Mouse (Mus musculus): ENCODE data around the gene Malsu1. TPM values are rescaled to one million over a fixed set of nuclear protein-coding genes. Genes with fewer than 3 reads are reported as not detected.

Malsu1 gene
- polyA plus RNA-seq, 1 experiment from 2014 or later = 59.3 TPM

DNA sequence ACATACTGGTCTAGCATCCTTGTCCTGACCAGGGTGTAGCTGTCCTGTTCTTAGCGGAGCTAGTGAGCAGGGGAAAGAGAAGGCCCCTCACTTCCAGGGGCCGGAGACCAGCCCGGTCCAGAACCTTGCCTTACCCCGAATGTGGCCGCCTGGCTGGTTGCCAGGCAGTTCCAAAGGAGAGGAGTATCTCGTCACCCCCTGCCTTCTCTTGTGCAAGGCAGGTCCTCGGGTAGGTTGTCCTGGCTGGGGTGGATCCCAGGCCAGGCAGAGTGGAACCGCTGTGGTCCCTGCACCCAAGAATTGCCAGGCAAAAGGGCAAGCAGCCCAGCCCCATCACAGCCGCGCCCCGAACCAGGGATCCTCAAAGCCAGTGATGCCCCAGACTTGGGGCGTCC lies 36.3 kb upstream of the Malsu1 start:
- no peaks in the 10 kb centered on the region; the same call in 1 of the 2 replicates for H3K27me3 ChIP-seq (ENCODE audit: control insufficient read depth, insufficient read depth, low read length)
- H3K9ac ChIP-seq (ENCODE audit: low read length) = no peak overlapping the region
- 68% methylated on average over 12 of the region's 12 CpGs for WGBS
- no peak overlapping the region for H3K4me3 ChIP-seq (ENCODE audit: low read depth, low read length)
- no peaks in the 10 kb centered on the region for H3K9me3 ChIP-seq (ENCODE audit: control insufficient read depth, low read length)
- DNase-seq (ENCODE audit: low spot score, missing footprints) (no peak), ATAC-seq (ENCODE audit: low FRiP score) (no peak)
- H3K27ac ChIP-seq (ENCODE audit: low read depth, low read length) = no peak overlapping the region
- H3K4me2 ChIP-seq = no peak overlapping the region
- H3K4me1 ChIP-seq (ENCODE audit: control insufficient read depth, insufficient read depth, low read length) = no peaks in the 10 kb centered on the region
- no peaks in the 10 kb centered on the region for H3K36me3 ChIP-seq (ENCODE audit: control insufficient read depth, insufficient read depth, low read length)

DNA sequence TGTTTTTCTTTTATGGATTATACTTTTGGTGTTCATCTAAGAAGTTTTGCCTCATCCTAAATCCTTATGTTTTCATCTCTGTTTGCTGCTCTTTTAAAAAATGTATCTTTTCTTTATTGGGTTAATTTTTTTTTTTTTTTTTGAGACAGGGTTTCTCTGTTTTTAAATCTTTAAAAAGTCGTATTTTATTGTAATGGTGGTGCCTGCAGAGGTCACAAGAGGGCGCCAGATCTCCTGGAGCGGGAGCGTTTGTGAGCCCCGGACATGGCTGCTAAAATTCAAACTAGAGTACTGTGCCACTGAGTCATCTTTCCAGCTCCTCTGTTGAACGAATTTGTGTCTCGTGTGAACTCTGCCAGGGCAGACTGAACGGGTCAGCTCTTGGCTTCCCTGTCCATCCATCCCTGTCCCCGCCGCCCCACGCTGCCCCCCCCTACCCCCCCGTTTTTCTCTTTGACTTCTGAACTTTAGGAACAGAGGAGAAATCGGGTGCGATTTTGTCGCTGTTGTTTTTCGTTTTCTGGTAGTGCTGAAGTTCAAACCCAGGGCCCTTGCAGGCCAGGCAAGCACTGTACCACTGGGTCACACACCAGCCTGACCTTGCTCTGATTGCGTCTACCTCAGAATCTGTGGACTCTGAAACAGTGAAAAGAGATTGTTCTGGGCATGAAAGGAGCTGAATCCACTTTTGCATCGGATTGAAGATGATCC lies 34.0 kb upstream of the Malsu1 start:
- ATAC-seq (ENCODE audit: low FRiP score) = 0 out of 2 replicates have a peak, but pooled peaks have one; percentile 46
- Histone ChIP-seq H3K27me3 (ENCODE audit: control insufficient read depth, insufficient read depth, low read length) (no peaks in the 10 kb centered on the region; the same call in 1 of the 2 replicates), H3K4me1 (ENCODE audit: control insufficient read depth, insufficient read depth, low read length) (no peaks in the 10 kb centered on the region), H3K4me2 (peak overlapping the region; percentile 42), H3K27ac (ENCODE audit: low read depth, low read length) (no peak overlapping the region), H3K4me3 (ENCODE audit: low read depth, low read length) (peak overlapping the region; percentile 22; the same call in 1 of the 2 replicates), H3K36me3 (ENCODE audit: control insufficient read depth, insufficient read depth, low read length) (no peaks in the 10 kb centered on the region), H3K9ac (ENCODE audit: low read length) (peak overlapping the region; percentile 57), H3K9me3 (ENCODE audit: control insufficient read depth, low read length) (no peaks in the 10 kb centered on the region)
- peak; percentile 92 for DNase-seq (ENCODE audit: low spot score, missing footprints)
- WGBS = 14% methylated on average over 18 of the region's 18 CpGs

DNA sequence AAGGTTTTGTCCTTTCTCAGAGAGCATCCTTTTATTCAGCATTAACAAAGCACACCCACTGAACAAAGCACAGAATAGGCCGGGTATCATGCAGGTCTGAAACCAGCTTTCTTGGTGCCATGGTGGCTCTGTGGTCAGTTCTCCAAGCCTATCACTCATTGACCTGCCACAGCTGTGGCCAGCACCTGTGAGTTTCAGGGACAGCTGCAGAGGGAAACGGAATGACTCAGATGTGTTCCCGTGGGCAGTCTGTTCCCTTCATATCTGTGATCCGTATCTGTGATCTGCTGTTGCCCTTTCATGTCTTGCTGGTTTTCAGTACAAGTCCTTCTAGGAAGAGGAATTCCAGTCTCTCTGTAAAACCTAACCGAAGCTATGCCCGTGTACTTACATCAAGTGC lies 27.1 kb upstream of the Malsu1 start:
- ATAC-seq (ENCODE audit: low FRiP score) = no peak
- Histone ChIP-seq H3K4me2 (no peak overlapping the region), H3K9ac (ENCODE audit: low read length) (no peak overlapping the region), H3K9me3 (ENCODE audit: control insufficient read depth, low read length) (no peaks in the 10 kb centered on the region), H3K27me3 (ENCODE audit: control insufficient read depth, insufficient read depth, low read length) (no peaks in the 10 kb centered on the region), H3K4me3 (ENCODE audit: low read depth, low read length) (no peak overlapping the region), H3K27ac (ENCODE audit: low read depth, low read length) (no peak overlapping the region), H3K4me1 (ENCODE audit: control insufficient read depth, insufficient read depth, low read length) (peaks cover 2% of the 10 kb centered on the region; the same call in 1 of the 2 replicates), H3K36me3 (ENCODE audit: control insufficient read depth, insufficient read depth, low read length) (no peaks in the 10 kb centered on the region)
- WGBS = 65% methylated on average over 6 of the region's 6 CpGs
- DNase-seq (ENCODE audit: low spot score, missing footprints) = peak; percentile 75

DNA sequence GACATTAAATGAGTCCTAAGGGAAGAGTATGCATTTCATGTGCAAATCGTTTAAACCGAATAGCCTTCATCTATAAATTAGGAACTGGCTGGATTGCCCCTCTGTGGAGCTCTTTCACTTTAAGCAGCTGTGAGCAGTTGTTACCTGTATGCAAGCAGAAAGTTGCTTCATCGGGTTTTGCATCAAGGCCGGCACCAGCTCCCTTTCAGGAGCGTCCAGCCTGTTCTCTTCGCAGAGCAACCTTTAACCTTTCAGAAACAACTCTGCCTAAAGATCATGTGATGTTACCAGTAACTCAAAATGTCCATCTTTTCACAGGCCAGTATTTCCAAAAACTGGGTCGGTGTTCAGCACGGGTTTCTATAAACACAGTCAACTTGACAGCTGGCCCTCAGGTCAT lies 26.6 kb upstream of the Malsu1 start:
- H3K4me1 ChIP-seq (ENCODE audit: control insufficient read depth, insufficient read depth, low read length) = peaks cover 2% of the 10 kb centered on the region; the same call in 1 of the 2 replicates
- H3K9me3 ChIP-seq (ENCODE audit: control insufficient read depth, low read length) = no peaks in the 10 kb centered on the region
- no peak overlapping the region for H3K27ac ChIP-seq (ENCODE audit: low read depth, low read length)
- H3K9ac ChIP-seq (ENCODE audit: low read length) = no peak overlapping the region
- DNase-seq (ENCODE audit: low spot score, missing footprints) (no peak), ATAC-seq (ENCODE audit: low FRiP score) (no peak)
- no peaks in the 10 kb centered on the region for H3K27me3 ChIP-seq (ENCODE audit: control insufficient read depth, insufficient read depth, low read length)
- H3K4me2 ChIP-seq = no peak overlapping the region
- WGBS = 81% methylated on average over 8 of the region's 8 CpGs
- no peak overlapping the region for H3K4me3 ChIP-seq (ENCODE audit: low read depth, low read length)
- no peaks in the 10 kb centered on the region for H3K36me3 ChIP-seq (ENCODE audit: control insufficient read depth, insufficient read depth, low read length)

DNA sequence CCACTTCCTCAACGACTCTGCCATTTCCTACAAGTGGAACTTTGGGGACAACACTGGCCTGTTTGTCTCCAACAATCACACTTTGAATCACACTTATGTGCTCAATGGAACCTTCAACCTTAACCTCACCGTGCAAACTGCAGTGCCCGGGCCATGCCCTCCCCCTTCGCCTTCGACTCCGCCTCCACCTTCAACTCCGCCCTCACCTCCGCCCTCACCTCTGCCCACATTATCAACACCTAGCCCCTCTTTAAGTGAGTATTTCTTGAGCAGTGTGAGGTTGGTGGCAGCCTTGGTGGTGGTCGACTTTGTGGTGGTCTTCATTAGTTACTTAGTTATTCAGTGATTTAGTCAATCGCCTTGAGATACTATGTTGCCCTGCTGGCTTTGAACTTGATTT lies 25.7 kb upstream of the Malsu1 start:
- Histone ChIP-seq H3K4me3 (ENCODE audit: low read depth, low read length) (no peak overlapping the region), H3K36me3 (ENCODE audit: control insufficient read depth, insufficient read depth, low read length) (no peaks in the 10 kb centered on the region), H3K27ac (ENCODE audit: low read depth, low read length) (no peak overlapping the region), H3K9me3 (ENCODE audit: control insufficient read depth, low read length) (no peaks in the 10 kb centered on the region), H3K4me2 (no peak overlapping the region), H3K4me1 (ENCODE audit: control insufficient read depth, insufficient read depth, low read length) (peaks cover 2% of the 10 kb centered on the region; the same call in 1 of the 2 replicates), H3K9ac (ENCODE audit: low read length) (no peak overlapping the region), H3K27me3 (ENCODE audit: control insufficient read depth, insufficient read depth, low read length) (no peaks in the 10 kb centered on the region)
- no peak for ATAC-seq (ENCODE audit: low FRiP score)
- DNase-seq (ENCODE audit: low spot score, missing footprints) = peak; percentile 14
- WGBS = 82% methylated on average over 10 of the region's 10 CpGs

DNA sequence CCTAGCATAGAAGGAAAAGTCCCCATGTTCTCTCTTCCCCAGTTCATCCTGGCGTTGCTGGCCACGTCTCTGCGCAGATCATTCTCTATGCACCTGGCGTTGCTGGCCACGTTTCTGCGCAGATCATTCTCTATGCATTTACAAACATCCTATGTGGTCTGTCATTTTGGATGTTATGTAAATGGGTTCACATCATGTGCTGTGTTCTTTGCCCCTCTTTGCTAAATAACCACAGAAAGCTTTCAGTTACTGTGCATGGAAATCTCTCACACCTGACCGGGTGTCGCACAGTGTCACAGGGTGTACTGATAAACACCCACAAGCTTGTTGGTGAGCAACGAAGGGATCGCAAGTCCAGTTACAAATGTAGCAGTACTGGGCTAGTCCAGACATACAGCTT lies 25.2 kb upstream of the Malsu1 start:
- Histone ChIP-seq H3K4me2 (no peak overlapping the region), H3K27ac (ENCODE audit: low read depth, low read length) (no peak overlapping the region), H3K4me3 (ENCODE audit: low read depth, low read length) (no peak overlapping the region), H3K9me3 (ENCODE audit: control insufficient read depth, low read length) (no peaks in the 10 kb centered on the region), H3K36me3 (ENCODE audit: control insufficient read depth, insufficient read depth, low read length) (no peaks in the 10 kb centered on the region), H3K27me3 (ENCODE audit: control insufficient read depth, insufficient read depth, low read length) (no peaks in the 10 kb centered on the region), H3K4me1 (ENCODE audit: control insufficient read depth, insufficient read depth, low read length) (peaks cover 2% of the 10 kb centered on the region; the same call in 1 of the 2 replicates), H3K9ac (ENCODE audit: low read length) (no peak overlapping the region)
- WGBS = 93% methylated on average over 10 of the region's 10 CpGs
- DNase-seq (ENCODE audit: low spot score, missing footprints) = no peak
- ATAC-seq (ENCODE audit: low FRiP score) = no peak

DNA sequence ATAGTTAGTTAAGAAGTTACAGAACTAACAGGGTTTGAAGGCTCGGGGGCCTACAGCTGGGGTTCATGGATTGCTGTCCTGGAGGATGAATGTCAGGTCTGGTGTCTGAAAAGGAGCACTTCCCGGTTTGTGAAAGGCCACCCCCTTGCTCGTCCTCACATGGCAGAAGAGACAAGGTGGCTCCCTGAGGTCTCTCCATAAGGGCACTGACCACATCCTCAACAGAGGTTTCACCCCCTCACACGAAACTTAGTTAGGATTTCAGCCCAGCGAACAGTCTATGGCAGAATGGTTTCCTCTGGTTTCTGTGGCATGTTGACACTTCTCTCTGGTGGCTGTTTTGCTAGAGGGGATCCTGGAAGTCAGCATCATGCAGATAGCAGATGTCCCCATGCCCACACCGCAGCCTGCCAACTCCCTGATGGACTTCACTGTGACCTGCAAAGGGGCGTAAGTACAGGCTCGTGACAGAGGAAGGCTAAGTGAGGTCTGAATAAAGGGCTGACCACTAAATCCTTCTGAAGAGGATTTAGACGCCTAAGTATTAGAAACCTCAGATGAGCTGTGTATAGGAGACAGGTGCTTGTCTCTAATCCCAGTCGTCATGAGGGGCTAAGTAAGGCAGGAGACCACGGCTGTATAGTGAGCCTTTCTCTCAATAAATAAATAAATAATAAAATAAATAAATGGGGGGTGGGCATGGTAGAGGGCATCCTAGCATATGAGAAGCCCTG lies 22.8 kb upstream of the Malsu1 start:
- Histone ChIP-seq H3K4me2 (no peak overlapping the region), H3K4me3 (ENCODE audit: low read depth, low read length) (no peak overlapping the region), H3K9me3 (ENCODE audit: control insufficient read depth, low read length) (no peaks in the 10 kb centered on the region), H3K27me3 (ENCODE audit: control insufficient read depth, insufficient read depth, low read length) (no peaks in the 10 kb centered on the region), H3K4me1 (ENCODE audit: control insufficient read depth, insufficient read depth, low read length) (peaks cover 14% of the 10 kb centered on the region), H3K27ac (ENCODE audit: low read depth, low read length) (no peak overlapping the region), H3K36me3 (ENCODE audit: control insufficient read depth, insufficient read depth, low read length) (no peaks in the 10 kb centered on the region), H3K9ac (ENCODE audit: low read length) (no peak overlapping the region)
- 36% methylated on average over 11 of the region's 11 CpGs for WGBS
- DNase-seq (ENCODE audit: low spot score, missing footprints) (peak; percentile 79), ATAC-seq (ENCODE audit: low FRiP score) (no peak)

DNA sequence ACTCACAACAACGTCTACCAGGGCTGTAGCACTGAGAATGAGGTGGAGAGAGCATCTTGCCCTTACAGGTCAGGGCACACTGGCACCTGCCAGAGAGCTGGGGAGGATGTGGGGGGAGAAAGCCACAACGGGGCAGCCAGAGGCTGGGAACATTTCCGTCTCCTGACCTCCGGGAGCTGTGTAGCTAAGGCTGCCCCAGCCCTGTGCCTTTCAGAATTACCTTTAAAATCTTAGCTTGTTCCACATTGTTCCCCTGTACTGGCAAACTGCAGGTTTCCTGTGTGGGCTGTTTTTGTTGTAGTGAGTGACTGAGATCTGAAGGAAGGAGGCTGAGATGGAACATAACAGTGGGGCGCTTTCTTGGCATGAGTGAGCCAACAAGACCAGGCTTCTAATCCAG lies 21.4 kb upstream of the Malsu1 start:
- H3K9ac ChIP-seq (ENCODE audit: low read length) = no peak overlapping the region
- DNase-seq (ENCODE audit: low spot score, missing footprints) (peak; percentile 74), ATAC-seq (ENCODE audit: low FRiP score) (no peak)
- H3K4me1 ChIP-seq (ENCODE audit: control insufficient read depth, insufficient read depth, low read length) = peaks cover 16% of the 10 kb centered on the region
- H3K4me3 ChIP-seq (ENCODE audit: low read depth, low read length) = no peak overlapping the region
- H3K9me3 ChIP-seq (ENCODE audit: control insufficient read depth, low read length) = no peaks in the 10 kb centered on the region
- H3K27ac ChIP-seq (ENCODE audit: low read depth, low read length) = no peak overlapping the region
- no peak overlapping the region for H3K4me2 ChIP-seq
- no peaks in the 10 kb centered on the region for H3K36me3 ChIP-seq (ENCODE audit: control insufficient read depth, insufficient read depth, low read length)
- no peaks in the 10 kb centered on the region for H3K27me3 ChIP-seq (ENCODE audit: control insufficient read depth, insufficient read depth, low read length)
- WGBS = 72% methylated on average over 5 of the region's 5 CpGs

DNA sequence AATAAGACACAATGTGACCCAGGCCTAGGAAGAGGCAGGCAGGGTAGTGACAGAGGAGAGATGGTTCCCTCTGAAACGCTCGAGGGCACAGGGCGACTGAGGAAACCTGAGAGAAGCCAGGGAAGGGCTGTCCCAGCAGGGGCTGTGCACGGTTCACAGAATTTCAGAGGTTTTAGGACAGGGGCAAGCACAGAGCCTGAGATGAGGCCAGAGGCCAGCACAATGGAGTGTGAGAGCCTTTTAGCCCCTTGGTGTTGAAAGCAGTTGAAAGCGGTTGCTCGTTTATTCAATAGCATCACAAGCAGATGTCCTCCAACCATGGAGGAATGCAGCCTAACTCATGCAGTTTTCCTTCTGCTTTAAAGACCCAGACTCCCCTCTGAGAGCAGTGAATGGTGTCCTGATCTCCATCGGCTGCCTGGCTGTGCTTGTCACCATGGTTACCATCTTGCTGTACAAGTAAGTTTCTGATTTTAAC lies 18.3 kb upstream of the Malsu1 start:
- no peaks in the 10 kb centered on the region for H3K9me3 ChIP-seq (ENCODE audit: control insufficient read depth, low read length)
- DNase-seq (ENCODE audit: low spot score, missing footprints) (peak; percentile 90), ATAC-seq (ENCODE audit: low FRiP score) (peak; percentile 82)
- H3K27me3 ChIP-seq (ENCODE audit: control insufficient read depth, insufficient read depth, low read length) = no peaks in the 10 kb centered on the region
- peaks cover 16% of the 10 kb centered on the region for H3K4me1 ChIP-seq (ENCODE audit: control insufficient read depth, insufficient read depth, low read length)
- WGBS = 4% methylated on average over 7 of the region's 7 CpGs
- no peak overlapping the region for H3K4me2 ChIP-seq
- no peak overlapping the region for H3K4me3 ChIP-seq (ENCODE audit: low read depth, low read length)
- peak overlapping the region; percentile 74 for H3K27ac ChIP-seq (ENCODE audit: low read depth, low read length)
- H3K9ac ChIP-seq (ENCODE audit: low read length) = no peak overlapping the region
- H3K36me3 ChIP-seq (ENCODE audit: control insufficient read depth, insufficient read depth, low read length) = no peaks in the 10 kb centered on the region

Measured in midbrain, embryonic 11.5 days (tissue).